Mouse (Mus musculus): ENCODE data around the gene Rapgef6.

Gene Rapgef6

DNA sequence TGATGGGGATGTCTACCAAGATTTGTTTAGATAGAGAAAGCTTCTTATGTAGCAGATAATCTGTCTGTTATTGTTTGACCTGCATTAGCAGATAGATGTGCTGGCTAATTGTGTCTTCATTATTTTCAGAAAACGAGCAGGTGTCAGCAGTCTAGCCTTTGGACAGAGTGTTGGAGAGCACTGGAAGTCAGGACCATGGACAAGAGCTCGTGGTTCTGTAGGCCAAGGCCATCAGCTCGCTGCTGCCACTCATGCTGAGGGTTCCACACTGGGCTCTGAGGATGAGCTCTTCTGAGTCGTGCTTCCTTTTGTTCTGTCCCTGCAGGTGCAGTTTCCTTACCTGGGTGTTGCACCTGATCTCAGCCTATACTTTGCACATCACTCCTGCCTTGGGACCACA, 173.3 kb downstream of the Rapgef6 start:
- peak; percentile 27 for DNase-seq

DNA sequence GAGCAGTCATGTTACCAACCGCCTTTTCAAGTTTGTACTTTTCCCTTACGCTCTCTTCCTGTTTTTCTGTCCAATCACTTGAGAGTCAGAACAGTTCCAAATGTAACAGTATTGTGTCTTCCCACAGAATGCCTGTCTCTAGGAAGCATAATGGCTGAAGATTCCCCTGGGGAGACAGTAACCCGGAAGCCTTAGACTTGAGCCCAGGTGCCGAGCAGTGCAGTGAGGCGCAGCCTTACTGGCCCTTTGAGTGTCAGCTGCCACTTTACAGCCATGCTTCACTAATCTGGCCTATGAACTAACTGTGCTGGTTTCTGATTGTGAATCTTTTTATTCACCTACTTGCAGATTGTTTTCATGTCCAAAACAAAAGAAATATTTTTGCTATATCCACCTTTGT, 175.0 kb downstream of the Rapgef6 start:
- no peak for DNase-seq

DNA sequence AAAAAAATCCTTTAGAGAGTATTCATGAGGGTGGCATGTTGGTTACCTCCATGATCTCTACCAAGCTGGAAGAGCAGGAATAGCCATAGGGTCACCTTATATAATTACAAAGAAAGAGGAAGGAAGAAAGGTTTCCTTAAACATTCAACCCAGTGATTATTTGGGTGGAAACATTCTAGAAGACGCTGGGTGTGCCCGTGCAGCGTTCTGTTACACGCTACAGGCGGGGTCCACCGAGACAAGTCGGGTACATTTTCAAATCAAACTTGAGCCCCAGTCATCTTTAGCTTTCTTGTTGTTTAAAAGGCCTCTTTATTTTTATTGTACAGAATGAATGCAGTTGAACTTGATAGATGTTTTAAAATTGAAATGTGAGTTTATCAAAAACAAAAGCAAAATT, 176.0 kb downstream of the Rapgef6 start:
- DNase-seq: no peak

DNA sequence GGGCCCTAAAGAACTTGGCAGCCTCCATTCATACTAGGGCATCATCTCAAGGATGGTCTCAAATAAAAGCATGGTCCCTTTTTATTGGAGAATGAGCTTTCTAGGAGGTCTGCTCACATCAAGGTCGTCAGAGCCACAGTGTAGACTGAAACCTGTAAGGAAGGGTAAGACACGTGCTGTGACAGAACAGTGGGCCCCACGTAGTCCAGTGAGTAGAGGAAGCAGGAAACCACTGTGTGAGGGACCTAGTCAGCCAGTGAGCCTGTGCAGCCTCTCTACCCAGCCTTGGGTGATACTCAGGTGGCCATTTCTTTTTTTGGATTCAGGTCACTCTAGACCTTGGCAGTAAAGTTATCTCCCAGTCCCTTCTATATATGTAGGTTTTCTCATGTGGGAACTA, 177.3 kb downstream of the Rapgef6 start:
- no peak for DNase-seq

DNA sequence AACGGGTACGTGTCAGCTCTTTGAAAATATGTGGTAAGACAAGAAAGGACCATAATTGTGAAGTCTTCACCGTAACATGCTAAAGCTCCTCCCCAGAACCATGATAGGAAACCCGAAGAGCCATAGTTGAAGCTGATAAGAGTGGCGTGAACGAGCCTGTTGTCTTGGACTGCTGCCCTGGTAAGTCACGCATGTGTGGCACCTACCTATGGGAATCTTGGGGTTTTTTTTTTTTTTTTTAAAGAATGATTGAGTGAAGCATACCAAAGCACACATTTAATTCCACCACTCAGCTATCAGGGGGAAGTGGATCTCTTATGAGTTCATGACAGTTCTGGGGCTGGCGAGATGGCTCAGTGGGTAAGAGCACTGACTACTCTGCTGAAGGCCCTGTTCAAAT, 179.2 kb downstream of the Rapgef6 start:
- no peak for DNase-seq

DNA sequence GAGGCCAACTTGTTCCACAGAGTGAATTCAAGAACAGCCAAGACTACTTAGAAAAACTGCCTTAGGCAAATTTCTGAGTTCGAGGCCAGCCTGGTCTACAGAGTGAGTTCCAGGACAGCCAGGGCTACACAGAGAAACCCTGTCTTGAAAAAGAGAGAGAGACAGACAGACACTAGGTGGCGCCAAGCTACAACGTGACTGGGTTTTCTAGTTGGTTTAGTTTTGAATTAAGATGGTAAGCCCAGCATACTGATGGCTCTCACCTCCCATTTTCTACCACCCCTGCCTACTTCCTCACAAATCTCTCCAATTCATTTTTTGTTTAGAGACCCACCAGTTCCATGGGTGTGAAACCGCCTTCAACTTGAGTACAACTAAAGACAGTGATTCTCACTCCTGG, 180.7 kb downstream of the Rapgef6 start:
- DNase-seq: peak; percentile 77

DNA sequence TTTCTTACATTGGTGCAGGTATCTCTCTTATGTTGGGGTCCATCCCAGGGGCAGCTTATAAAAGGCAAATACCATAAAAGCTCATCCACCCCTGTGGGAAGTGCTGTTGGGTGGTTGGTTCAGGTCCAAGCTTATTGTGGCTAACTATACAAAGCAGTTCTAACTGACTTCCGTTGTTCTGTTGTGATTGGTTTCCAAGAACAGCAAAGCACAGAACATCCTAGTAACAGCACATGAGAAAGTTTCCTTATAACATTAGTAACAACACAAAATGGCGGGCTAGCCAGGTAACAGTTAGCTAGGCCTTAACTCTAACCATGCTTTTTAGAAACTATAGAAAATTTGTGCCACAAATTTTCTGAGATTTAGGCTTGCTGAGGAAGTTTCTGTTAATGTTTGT, 185.5 kb downstream of the Rapgef6 start:
- DNase-seq: no peak

DNA sequence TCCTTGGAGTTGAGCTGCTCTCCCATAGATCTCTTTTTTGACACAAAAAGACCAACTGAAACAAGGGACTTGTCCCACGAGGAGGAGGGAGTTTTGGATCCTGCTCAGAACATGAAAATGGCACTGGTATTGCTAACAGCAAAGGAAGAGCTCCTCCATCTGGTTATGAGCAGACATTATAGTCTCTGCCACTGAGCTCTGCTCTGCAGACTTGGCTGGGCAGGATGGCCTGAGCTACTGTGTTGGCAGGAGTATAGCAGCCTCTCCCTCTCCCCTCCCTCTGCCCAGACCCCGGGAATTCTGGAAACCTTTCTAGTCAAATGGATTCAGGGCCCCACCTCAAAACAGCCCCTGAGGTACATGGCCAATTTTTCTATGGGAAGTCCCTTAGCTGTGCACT, 187.0 kb downstream of the Rapgef6 start:
- DNase-seq: no peak

DNA sequence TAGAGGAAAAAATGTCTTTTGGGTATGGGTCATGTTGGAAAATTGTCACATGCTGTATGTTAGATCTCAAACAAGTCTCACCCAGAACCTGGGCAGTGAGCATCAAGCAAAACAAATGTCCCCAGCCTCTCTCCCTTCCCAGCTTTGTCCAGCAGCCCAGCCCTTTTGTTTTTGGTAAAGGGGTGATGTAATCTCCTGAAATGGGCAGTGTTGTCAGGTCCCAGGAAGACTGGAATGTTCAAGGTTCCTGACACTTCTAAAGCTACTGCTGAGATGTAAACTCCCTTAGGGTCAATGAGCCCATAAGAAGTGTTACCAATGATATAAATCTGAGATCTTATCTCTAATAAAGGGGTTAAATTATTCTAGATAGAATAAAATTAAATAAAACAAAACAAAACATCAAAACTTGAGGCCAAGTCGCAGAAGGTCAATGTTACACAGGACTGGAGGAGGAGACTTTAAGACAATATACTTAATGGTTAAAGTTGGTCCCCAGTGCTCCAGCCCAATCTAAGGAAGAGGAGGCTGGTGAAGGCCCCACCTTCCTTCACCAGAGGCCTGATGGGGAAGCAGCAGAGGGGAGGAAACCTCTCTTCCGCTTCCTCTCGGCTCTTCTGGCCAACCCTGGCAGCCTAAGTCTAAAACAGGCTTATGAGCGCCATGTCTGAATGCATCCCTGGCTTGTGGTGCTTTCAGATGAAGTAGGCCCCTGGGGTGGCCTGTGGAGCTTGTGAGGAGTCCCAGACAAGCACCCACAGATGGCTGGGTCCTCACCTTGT, 188.1 kb downstream of the Rapgef6 start:
- no peak for DNase-seq

DNA sequence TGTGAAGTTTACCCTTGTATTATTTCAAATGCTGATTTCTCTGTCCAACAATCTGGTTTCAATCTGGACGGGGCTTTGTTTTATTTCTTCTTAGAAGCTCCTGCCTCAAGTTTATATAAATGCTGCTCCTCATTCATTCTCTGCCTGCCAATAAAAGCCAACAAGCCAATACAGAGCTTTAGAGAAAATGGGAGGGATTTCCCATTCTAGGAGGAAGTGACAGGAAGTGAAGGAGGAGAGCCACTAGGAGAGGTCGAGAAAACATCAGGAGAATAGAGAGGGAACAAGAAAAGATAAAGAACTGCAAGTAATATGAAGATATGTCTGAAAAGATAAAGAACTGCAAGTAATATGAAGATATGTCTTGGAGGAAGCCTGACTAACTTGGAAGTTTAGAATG, 190.2 kb downstream of the Rapgef6 start:
- DNase-seq: no peak

DNA sequence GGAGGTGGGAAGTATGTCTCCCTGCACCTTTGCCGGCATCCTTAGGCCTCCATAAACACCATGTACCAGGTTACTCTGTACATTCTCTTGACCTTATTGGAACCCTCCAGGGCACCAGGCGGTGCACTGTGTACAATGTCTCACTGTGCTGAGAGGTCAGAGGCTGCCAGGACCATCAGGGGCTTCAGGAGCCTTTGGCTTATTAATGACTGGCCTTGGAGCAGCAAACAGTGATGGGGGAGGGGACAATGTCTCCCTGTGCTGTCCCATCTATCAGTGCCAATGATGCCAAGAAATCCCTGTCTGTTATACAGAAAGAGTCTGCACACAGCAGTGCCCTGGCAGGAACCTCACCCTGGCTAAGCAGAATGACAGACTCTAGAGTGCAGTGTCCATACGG, 195.2 kb downstream of the Rapgef6 start:
- DNase-seq: peak; percentile 34

DNA sequence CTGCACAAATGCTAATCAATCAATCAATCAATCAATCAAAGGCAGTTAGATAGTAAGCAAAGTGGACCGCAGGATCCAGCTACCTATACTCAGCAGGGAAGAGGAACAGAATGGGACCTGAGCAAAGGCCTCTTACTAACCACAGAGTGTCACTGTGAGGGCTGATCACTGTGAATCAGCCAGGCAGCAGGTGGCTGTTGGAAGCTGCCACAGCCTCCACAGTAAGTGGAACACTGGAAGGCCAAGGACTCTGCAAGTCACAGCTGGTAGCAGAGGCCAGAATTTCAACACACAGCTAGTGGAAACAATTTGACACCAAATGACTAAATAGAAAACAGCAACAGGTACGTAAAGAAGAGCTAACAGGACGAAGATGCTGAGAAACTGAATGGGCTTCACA, 196.0 kb downstream of the Rapgef6 start:
- DNase-seq: no peak

DNA sequence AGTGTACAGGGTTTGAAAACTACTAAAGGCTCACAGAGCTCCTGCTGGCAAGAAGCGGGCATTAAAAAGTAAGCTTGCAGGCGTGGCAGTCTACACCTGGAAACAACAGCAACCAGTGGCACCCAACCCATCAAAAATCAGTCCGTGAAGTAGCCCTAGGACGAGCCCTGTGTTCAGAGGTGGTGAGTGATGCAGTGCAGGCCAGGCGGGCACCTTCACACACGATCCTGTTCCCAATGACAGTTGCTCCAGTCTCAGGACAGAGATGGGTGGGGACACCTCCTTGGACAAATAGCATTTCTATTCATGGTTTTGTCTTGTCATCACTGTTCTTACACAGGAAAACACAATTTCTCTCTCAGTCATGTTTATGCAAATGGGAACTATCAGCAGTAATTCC, 199.4 kb downstream of the Rapgef6 start:
- DNase-seq: no peak

DNA sequence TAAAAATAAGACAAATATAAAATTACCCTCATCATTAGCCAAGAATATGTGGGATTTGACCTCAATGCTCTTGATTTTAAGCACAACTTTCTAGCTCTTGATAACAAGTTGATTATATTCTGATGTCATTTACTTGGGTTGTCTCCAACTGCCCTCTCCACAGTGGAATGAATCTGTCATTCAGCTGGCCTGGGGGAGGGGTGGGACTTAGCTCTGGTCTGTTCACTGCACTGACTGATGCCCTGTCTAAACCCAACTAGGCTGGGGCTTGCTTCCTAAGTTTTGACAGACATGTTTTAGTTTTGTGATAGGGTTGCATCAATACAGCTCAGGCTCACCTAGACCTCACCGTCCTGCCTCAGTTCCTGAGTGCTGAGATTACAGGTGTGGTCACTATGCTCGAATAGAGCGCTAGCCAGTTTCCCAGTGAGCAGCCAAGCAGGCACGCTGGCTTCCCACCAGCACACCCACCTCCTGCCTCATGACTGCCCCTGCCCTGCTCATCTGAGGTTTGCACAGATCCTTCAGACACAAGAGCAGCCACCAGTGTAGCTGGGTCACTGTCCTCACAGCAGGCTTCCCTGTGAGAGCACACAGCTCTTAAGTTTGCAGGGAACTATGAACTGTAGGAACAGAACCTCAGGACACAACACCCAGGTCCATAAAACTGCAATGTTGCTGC, 201.8 kb downstream of the Rapgef6 start:
- peak; percentile 18 for DNase-seq

DNA sequence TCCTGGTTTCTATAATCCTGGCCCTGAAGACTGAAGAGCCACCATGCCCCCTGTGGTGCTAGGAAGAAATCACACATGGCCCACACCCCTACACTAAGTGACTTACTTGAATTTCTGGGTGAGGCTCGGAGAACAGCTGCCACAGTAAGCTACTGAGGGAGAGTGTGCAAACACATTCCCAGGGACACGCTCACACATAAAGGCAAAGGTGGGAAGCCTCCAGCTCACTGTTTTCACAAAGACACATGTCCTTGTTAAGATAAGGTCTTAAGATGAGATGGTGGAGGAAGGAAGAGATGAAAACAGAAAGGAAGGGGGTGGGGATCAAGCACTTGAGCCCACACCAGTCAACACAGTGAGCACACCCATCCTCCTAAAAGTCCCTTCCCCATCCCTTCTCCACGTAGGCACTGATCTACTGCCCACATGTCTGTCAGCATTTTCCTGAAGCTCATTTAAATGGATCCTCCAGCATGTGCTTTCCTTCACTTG, 204.0 kb downstream of the Rapgef6 start:
- DNase-seq: no peak

DNA sequence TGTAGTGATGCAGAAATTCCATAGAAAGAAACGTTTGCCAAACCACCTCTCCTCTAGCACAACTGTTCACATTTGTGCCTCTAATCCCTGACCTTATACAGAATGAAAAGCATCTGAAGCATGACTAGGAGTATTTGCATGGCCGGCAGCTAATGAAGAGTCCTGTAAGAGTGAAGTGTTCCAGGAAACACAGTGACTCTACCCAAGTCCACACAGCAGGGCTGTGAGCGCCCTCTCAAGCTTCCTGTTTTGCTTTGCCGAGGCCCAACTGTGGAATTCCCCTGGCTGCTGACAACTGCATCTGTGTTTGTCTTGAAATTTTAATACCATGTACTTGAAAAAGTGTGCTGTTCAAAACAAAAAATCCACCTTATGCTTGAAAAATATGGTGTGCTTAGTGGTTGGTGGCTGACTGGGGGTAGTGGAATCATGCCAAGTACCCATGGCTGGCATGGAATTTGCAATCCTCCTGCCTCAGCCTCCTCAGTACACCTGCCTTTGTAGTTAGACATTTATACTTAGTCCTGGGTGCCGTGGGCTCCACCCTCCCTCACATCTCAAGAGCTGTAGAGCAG, 204.8 kb downstream of the Rapgef6 start:
- DNase-seq: no peak

DNA sequence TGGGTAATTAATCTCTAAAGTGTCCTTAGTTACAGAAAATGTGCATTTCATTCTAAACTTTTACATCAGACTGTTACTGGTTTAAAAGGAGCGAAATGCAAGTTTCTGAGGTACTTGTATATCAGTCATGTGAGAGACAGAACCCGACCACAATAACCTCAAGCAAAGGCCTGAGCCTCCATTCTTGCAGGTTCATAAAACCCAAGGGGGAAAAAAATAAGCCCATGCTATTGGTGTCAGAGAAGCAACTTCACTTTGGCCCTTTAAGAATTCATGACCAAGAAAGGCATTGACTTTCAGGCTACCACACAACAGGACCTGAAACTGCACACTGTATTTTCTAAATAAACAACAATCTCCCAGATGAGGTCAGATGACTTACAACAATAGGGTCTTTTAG, 205.7 kb downstream of the Rapgef6 start:
- no peak for DNase-seq

DNA sequence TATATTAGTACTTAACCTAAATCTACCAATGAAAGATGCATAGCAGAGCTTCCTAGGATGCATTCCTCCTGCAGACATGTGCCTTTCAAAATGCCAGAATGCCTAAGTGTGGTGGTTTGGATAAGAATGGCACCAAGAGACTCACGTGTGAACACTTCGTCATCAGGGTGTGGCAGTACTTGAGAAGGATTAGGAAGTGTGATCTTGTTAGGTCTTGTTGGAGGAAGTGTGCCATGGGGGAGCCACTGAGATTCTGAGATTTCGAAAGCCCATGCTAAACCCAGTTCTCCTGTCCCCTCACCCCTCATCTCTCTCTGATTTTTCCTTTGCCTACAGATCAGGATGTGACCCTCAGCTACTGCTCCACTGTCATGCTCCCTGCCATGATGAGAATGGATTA, 206.7 kb downstream of the Rapgef6 start:
- DNase-seq: no peak

DNA sequence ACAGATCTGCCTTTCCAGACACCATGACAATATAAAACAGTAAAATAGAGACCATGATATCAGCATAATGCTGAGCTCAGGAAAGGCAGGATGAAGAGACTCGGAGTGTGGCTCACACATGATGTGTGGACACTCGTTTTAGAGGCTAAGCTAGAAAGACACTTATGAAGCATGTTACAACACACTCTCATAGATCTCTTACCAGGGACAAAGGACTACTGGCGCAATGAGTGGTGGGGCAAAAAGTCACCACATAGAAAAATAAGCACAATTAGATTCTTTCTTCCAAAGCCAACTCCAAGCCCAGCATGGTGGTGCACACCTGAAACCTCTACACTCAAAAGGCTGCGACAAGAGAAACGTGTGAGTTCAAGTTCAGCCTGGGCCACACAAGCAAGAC, 208.3 kb downstream of the Rapgef6 start:
- DNase-seq: no peak

DNA sequence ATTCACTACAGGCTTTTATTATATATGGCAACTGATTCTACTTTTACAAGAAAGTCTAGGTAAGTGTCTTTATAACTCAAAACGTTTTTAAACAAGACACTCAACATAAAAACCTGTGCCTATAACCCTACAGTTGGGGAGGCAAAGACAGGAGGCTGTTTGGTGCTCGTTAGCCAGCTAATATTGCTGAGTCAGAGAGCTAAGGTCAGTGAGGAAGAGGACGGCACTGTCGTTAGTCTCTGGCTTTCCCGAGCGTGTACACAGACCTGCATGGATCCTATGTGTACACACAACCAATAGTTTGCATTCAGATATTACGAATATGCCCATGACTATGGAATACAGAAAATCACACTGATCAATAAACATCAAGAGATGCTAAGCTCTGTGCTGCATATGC, 208.7 kb downstream of the Rapgef6 start:
- no peak for DNase-seq

DNA sequence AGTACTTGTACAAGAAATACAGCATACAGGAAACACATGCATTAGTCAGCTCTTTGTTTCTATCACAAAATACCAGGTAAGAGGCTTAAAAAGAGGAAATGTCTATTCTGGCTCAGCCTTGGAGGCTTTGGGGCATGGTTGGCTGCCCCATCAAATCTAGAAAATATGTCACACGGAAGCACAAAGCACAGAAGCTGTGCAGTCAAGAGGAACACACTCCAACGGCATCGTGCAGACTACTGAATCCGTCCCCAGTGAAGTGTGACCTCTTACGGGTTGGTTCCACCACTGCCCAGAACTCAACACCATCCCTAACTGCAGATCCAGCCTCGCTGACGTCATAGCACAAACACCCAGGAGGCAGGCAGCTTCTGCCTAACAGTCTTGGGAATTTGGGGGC, 210.9 kb downstream of the Rapgef6 start:
- no peak for DNase-seq

DNA sequence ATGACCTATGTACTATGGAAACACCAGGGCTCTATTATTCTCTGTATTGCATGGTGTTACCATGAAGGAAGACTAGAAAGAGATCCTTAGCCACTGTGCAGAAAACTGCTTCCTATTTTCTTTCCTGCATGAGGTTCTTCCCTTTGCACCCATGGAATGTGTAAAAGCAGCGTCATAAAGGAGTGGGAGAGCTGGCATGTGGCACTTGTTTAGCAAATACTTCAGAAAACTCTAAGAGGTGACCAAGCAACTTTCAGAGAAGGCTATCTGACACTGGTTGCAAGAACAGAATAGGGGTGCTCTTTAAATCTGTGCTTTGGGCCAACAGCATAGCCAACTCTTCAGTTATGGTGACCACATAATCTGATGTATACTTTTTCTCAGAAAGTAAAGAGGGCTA, 212.5 kb downstream of the Rapgef6 start:
- DNase-seq: no peak

DNA sequence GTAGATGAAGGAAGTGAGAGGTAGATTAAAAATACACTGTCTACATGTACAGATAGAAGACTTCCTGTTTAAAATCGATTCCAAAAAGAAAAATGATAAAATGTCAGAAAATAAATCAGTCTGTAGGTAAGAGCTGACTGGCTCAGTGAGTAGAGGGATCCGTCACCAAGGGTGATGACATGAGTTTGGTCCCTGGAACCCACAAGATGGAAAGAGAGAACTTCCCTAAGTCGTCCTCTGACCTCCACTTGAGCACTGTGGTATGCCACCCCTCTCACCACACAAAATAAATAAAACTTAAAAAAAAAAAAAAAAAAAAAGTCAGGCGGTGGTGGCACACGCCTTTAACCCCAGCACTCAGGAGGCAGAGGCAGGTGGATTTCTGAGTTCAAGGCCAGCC, 214.3 kb downstream of the Rapgef6 start:
- no peak for DNase-seq

DNA sequence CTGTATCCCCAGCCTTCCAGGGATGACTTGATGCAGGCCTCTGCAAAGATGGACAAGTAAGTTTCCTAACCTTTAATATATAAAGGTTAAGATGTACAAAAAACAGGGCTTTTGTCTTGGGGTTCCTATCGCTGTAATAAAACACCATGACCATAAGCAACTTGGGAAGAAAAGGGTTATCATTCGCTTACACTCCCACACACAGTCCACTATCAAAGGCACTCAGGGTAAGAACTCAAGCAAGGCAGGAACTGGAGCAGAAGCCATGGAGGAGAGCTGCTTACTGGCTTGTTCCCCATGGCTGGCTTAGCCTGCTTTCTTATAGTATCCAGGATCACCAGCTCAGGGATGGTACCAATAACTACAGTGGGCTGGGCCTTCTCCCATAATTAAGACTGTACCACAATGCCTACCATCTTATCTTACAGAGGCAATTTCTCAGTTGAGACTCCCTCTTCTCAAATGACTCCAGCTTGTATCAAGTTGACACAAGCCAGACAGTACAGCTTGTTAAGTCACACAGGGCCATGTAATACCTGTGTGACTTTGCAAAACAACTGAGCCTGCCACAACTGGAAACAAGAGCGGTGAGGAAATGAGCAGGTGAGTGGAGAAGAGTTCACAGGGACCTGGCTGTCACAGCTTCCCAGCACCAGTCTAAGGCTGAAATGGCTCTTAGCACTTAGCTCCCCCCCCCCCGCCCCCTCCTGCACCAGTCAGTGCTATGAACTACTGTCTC, 216.5 kb downstream of the Rapgef6 start:
- DNase-seq: no peak
